Mouse (Mus musculus) MEL (cell line): Measurements from ENCODE around the gene Golga3.

Experiments used
- CHD1 ChIP-seq: IDR thresholded peaks from 2 replicates; pipeline ENCODE4 v1.6.1; 2012; ENCODE audit warnings: low read depth, mild to moderate bottlenecking, inconsistent platforms, low read length, improper control_type of control experiment
- CHD2 ChIP-seq: IDR thresholded peaks from 2 replicates; pipeline ENCODE4 v1.6.1; 2011; ENCODE audit warnings: low read length, improper control_type of control experiment
- CTCF ChIP-seq, 3 experiments: IDR thresholded peaks in 2 of 3; conservative IDR thresholded peaks in 1 of 3; 2 replicates each; pipeline ENCODE4 v1.5.1; 2011 to 2012; ENCODE audit warnings: low read length in 3 of 3, low read depth in 2 of 3, mild to moderate bottlenecking in 2 of 3, improper control_type of control experiment in 1 of 3, inconsistent platforms in 1 of 3, mixed read lengths in 1 of 3, moderate library complexity in 1 of 3; ENCODE audit not compliant: control insufficient read depth in 1 of 3, insufficient read depth in 1 of 3, poor library complexity in 1 of 3, severe bottlenecking in 1 of 3
- E2F4 ChIP-seq: IDR thresholded peaks from 2 replicates; pipeline ENCODE4 v1.6.1; 2011; ENCODE audit warnings: low read depth, low read length, improper control_type of control experiment, borderline replicate concordance
- EP300 ChIP-seq, 2 experiments: IDR thresholded peaks; 2 replicates each; pipeline ENCODE4 v1.6.1; 2011; ENCODE audit warnings: improper control_type of control experiment in 2 of 2, low read length in 2 of 2, low read depth in 1 of 2, mild to moderate bottlenecking in 1 of 2
- ETS1 ChIP-seq: IDR thresholded peaks from 2 replicates; pipeline ENCODE4 v1.6.1; 2012; ENCODE audit warnings: low read depth, mild to moderate bottlenecking, inconsistent platforms, low read length, improper control_type of control experiment, moderate library complexity
- KAT2A ChIP-seq: conservative IDR thresholded peaks from 2 replicates; pipeline ENCODE4 v1.6.1; 2012; ENCODE audit warnings: low read depth, low read length, improper control_type of control experiment, inconsistent platforms
- MAX ChIP-seq: IDR thresholded peaks from 2 replicates; pipeline ENCODE4 v1.6.1; 2011; ENCODE audit warnings: low read length, improper control_type of control experiment
- MXI1 ChIP-seq: IDR thresholded peaks from 2 replicates; pipeline ENCODE4 v1.6.1; 2011; ENCODE audit warnings: mild to moderate bottlenecking, low read depth, low read length, improper control_type of control experiment
- RAD21 ChIP-seq: IDR thresholded peaks from 2 replicates; pipeline ENCODE4 v1.6.1; 2011; ENCODE audit warnings: mild to moderate bottlenecking, low read depth, low read length, improper control_type of control experiment
- TAL1 ChIP-seq: IDR thresholded peaks from 2 replicates; pipeline ENCODE4 v1.6.1; 2012; ENCODE audit warnings: mild to moderate bottlenecking, inconsistent platforms, low read length, moderate library complexity, mixed read lengths
- TBP ChIP-seq: IDR thresholded peaks from 2 replicates; pipeline ENCODE4 v1.8.0; 2011; ENCODE audit warnings: low read depth, low read length, improper control_type of control experiment
- UBTF ChIP-seq: IDR thresholded peaks from 2 replicates; pipeline ENCODE4 v1.6.1; 2012; ENCODE audit warnings: low read depth, mild to moderate bottlenecking, inconsistent platforms, low read length, improper control_type of control experiment, moderate library complexity, borderline replicate concordance; ENCODE audit not compliant: insufficient read depth
- ZNF384 ChIP-seq: IDR thresholded peaks from 2 replicates; pipeline ENCODE4 v1.6.1; 2012; ENCODE audit warnings: low read depth, mild to moderate bottlenecking, inconsistent platforms, low read length, improper control_type of control experiment

DNA sequence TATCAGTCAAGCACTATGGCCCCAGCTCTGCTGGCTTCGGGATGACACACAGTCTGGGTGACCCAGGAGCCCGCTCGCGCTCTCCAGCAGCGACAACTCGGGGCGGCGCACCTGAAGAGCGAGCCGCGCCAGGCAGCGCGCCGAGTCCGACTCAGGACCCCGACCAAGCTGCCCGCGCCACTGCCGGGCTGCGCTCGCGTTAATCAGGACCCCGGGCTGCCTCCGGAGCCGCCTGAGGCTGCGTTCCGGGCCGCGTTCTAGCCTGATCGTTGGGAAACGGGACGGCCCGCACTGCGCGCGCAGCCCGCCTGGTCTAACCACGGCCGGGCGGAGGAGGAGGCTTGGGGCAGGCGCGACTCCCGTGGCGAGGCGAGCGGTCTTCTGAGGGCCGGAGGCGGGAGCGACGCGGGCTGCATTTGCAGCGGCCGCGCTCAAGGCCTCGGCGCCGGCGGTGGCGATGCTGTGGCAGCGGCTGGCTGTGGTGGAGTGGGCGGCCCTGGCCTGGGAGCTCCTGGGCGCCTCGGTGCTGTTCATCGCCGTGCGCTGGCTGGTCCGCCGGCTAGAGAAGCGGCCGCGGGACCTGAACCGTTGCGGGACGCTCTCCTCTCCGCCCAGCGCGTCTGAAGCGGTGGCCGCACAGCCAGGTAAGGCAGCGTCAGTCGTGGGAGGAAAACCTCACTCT, 54.4 kb downstream of the Golga3 start, which contains the start of gene Ankle2:
- TF ChIP-seq KAT2A: peak; percentile 92
- TF ChIP-seq CTCF (IDR thresholded peaks at IDR 0.05 in 2 of 3, conservative IDR thresholded peaks at IDR 0.05 in 1 of 3; ENCODE audit: control insufficient read depth in 1 of 3, insufficient read depth in 1 of 3, low read depth in 2 of 3, low read length in 3 of 3, poor library complexity in 1 of 3, severe bottlenecking in 1 of 3): no peak; a peak in 2 of 6 replicates
- TF ChIP-seq E2F4: no peak
- peak; percentile 82 for TF ChIP-seq MXI1
- TF ChIP-seq EP300 (IDR thresholded peaks at IDR 0.05; ENCODE audit: low read depth in 1 of 2, low read length in 2 of 2): no peak
- TF ChIP-seq MAX: peak; percentile 98
- TF ChIP-seq CHD1: no peak
- TF ChIP-seq UBTF: peak; percentile 97; the same call in 1 of the 2 replicates
- no peak for TF ChIP-seq ZNF384
- no peak for TF ChIP-seq TAL1
- no peak for TF ChIP-seq CHD2
- no peak for TF ChIP-seq RAD21
- TF ChIP-seq ETS1: peak; percentile 39; the same call in 1 of the 2 replicates
- TF ChIP-seq TBP: peak; percentile 63
